Mouse (Mus musculus) left cerebral cortex, postnatal 14 days (tissue): ENCODE measurements around the gene Dcaf1. TPM values are rescaled to one million over a fixed set of nuclear protein-coding genes. Genes with fewer than 3 reads are reported as not detected.
A peak's percentile ranks its signal among the peaks of the same experiment; 100 is the strongest.

ENCODE experiments used
- DNase-seq, 2 experiments: peaks; one replicate each; pipeline ENCODE4 v3.0.0; 2021 to 2022; ENCODE audit warnings: low spot score in 2 of 2, mixed read lengths in 1 of 2
- intact Hi-C: fragments of 180-260 bp; cut with DNase I; formaldehyde crosslinking; loops from one replicate; pipeline ENCODE4 v1.15.1; 2025
- long read RNA-seq, 2 experiments: library from polyadenylated mRNA; stranded (forward); transcript quantifications; one replicate each; pipeline ENCODE4 v2.0.0; 2021
- total RNA-seq, 2 experiments: library from RNA; stranded (reverse); gene quantifications; 2 replicates each; pipeline ENCODE4 v1.2.3; 2021

The Dcaf1 gene
- total RNA-seq = 10 to 100 TPM; 24.4 to 24.9 TPM
- long read RNA-seq, experiment 1, partial matches to known transcripts = 5 of 7 reads
- long read RNA-seq, experiment 1, other reads (novel, unspliced or antisense) = 2 of 7 reads
- long read RNA-seq, experiment 2, partial matches to known transcripts = 4 of 9 reads
- long read RNA-seq, experiment 2, other reads (novel, unspliced or antisense) = 5 of 9 reads

DNA sequence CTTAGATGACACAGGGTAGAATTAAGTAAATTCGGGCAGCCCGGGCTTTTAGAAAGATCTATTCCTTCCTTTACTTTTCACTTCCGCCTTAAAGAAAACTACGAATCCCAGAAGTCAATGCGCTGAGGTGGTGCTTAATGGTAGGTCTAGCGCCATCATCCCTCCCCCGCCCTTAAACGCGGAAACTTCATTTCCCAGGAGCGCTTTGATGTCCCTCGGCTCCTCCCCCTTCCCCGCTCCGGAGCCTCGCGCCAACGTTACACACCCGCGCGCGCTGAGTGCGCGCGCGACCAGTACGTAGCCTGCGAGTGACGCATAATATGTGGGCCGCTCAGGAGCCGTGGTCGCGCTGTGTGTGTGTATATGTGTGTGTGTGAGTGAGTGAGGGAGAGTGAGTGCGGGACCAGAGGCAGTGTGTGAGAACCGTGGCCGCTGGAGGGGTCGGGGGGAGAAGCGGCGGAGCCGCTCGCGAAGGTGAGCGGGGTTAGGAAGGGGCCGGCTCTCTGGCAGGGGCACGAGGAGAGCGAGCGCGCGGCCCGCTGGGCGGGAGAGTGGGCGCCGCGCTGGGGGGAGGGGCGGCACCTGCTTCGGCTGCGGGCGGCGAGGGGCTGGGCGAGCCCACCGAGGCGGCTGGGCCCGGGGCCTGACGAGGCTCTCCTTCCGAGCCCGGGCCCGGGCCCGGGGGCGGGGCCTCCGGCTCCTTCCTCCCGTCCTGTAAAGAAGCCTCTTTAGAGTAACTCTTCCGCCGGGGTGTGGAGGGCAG, at the start of gene Dcaf1:
TSS of gene Dcaf1 (plus strand) at position 257 of the 763 bp plus-strand sequence.
- peak; percentile 93 to 97 for DNase-seq
- intact Hi-C loops = loop anchor here (5.0 kb wide), 1 partner anchor 134 kb away; the partner anchor contains the start of gene Tex264

DNA sequence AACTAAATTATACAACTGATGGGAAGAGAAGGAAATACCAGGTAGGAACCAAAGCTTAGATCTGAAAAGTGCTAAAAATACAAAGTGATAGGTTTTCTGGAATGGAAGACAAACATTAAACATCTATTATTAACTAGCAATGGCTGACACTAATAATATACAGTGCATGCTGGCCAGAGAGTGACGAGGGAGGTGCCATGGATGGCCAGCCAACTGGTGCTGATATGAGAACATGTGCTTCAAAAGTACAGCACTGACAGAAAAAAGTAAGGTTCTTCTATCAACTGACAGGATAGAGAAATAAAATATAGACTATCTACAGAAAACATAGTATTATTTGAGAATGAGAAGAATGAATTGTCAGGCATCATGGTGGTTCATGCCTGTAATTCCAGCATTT, 45.6 kb upstream of the Dcaf1 start:
- intact Hi-C loops = no loop called here
- DNase-seq = no peak

DNA sequence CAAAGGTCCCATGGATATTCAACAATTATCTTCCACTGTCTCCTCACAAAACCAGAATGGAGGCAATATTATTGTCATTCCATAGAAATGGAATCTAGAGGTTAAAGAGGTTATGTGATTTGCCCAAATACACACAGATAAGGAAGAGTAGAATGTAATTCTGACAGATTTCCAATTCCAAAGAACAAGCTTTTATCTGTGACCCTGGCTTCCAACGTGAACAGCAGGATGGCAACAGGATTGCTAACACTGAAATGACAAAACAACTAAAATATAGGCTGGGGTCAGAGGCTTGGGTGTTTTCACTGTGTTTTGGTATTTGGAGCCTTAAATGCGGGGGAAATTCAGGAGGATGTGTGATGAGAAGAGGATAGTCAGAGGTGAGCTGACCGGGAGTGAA, 44.3 kb upstream of the Dcaf1 start:
- DNase-seq = no peak

DNA sequence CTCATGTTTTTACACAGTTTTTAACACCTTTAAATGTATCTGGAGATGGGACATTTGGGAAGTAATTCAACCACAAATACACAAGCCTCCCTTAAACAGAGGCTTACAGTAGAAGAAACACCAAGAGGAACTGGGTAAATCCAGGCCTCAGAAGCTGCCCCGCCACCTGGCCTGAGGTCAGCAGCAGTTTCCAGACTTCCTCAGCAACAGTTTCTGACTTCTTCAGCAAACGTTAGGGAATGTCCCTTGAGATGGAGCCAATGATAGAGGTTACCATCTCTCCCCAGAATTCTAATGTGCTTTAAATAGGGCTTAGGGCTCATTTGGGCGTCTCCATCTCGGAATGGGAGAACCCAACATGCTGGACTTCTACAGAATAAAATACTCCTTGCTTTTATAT, 43.4 kb upstream of the Dcaf1 start:
- intact Hi-C loops = no loop called here
- no peak for DNase-seq

More for the DNA sequence above, 44.3 kb upstream of the Dcaf1 start:
- intact Hi-C loops = no loop called here

DNA sequence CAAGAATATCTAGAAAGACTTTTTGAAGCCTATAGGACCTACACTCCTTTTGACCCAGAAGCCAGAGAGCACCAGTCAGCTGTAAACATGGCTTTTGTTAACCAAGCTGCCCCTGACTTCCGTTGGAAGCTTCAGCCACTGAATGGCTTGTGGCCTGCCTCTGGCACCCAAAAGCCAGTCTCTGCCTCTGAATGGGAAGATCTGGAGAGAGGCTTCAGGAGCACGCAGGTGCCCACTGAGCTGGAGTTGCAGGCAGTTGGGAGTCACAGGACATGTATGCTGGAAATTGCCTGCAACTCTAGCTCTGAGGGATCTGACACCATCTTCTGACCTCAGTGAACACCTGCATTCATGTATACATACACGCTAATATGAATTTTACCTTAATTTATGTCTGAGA, 41.6 kb upstream of the Dcaf1 start:
- intact Hi-C loops = no loop called here

DNA sequence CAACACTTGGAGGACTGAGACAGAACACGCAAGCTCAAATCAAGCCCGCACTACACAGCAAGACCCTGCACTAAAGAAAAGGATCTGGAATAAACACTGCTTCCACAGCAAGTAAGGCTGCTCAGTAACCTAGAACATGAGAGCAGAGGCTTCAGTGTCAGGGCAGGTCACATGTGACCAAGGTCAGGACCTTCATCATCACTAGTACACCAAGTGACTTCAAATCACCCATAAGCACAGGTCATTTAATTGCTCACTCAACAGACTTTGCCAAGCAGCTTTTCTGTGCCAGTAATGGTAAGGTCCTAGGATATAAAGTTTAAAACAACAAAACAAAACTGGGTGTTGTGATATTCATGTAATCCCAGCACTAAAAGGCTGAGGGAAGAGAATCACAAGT, 38.1 kb upstream of the Dcaf1 start:
- intact Hi-C loops = no loop called here

More for the DNA sequence above, 41.6 kb upstream of the Dcaf1 start:
- DNase-seq = no peak

DNA sequence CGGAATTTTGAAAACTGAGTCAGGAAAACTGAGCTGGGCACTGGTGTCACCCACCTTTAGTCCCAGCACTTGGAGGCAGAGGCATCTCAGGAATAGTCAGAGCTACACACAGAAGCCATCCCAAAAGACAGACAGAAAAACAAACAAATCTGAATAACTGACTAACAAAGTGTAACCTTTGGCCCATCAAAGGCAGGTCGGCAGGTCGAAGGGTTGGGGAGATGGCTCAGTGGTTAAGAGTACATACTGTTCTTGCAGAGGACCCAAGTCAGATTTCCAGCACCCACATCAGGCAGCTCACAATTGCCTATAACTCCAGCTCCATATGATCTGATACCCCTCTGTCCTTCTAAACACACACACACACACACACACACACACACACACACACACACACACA, 36.5 kb upstream of the Dcaf1 start:
- intact Hi-C loops = no loop called here

More for the DNA sequence above, 38.1 kb upstream of the Dcaf1 start:
- DNase-seq = no peak

DNA sequence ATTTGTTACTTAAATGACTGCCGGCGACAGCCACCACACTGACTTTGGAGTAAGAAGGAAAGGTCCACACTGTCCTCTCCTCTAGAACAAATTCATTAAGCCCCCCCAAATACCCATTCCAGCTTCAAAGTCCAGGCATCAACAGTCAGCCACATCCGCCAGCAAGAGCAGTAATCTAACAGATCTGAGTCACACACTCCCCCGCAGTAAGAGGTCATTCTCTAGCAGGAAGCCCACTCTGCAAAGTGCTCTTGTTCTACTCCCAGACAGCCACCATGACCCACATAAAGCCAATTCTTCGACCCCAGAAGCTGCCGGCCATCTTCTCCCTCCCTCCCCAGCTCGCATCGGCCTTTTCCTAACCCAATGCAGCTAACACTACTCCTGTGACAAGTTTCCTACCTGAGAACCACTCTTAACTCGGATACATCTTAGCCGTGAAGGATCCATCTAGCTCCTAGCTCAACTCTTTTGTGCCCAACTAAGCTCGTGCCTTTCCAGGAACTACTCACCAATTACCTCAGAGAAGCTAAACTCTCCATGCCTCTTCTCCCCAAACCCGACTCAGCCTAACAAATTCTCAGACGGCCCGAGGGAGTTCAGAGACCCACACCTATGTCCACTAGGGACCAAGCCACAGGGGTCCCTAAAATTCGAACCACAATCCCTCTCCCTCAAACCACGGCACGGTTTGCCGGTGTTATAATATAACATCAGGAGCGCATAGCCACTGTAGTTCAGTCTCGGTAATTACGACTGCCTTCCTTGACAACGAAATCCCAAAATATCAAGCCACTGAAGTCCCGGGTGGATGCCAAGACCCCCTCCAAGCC, 33.5 kb upstream of the Dcaf1 start:
- peak; percentile 1 to 4 for DNase-seq
- intact Hi-C loops = no loop called here

More for the DNA sequence above, 36.5 kb upstream of the Dcaf1 start:
- DNase-seq = no peak

DNA sequence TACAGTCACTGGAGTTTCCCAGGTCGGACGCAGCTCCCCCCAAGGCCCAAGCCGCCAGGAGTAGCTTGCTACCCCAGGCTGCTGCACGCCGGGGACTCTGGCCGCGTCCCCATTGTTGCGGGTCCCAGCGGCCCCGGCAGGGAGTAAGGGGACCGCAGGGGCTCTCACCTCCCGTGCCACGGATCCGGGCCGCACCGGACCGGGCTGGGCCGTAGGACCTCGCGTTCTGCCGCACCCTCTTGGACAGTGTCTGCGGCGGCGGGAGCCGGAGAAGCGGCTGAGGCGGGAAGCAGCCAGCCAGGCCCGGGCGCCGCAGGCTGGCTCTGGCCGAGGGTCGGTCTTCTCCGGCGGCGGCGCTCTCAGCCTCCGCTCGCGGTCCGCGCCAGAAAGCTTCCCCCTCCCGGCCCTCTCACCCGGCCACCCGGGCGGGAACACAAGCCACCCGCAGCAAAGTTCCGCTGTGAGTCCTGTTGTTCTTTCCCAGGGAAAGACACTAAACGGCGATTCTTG, 32.8 kb upstream of the Dcaf1 start, which contains the start of gene Rad54l2:
TSS of gene Rad54l2 (minus strand) at position 383 of the 510 bp plus-strand sequence.
- intact Hi-C loops = no loop called here

DNA sequence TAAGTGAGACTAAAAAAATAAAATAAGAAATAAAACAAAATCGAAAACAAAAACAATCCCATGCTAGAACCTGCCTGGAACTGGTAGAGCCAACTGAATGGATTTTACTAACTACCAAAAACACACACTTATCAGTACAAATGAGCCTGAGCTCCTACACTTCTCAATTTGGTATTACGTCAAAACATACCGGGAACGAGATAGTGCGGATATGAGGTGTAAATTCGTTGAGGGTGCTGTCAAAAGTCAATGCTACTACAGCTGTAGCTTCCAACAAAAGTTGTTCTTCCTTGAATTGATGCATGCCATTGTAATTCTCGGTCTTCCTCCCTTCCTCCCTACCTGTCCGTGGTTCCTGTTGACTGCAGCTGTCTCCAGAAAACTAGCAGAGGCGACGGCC, 32.3 kb upstream of the Dcaf1 start:
- intact Hi-C loops = no loop called here

More for the DNA sequence above, 32.8 kb upstream of the Dcaf1 start, which contains the start of gene Rad54l2:
- DNase-seq = peak; percentile 64 to 85

DNA sequence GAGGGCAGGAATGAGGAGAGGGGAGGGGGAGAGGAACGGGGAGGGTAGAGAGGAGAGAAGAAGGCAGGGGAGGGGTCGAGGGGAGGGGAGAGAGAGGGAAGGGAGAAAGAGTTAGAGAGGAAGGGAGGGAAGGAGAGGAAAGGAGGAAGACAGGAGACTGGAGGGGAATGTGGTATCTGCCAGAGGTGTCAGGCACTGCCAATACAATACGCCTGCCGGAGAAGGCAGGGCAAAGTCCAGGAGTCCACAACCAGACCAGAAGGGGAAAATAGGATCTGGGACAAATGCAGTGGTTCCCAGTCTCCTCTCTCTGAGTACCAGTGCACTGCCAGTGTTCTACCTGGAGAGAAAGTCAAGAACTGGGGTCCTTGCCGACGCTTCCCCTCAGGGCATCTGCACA, 30.8 kb upstream of the Dcaf1 start:
- no peak for DNase-seq
- intact Hi-C loops = no loop called here

More for the DNA sequence above, 32.3 kb upstream of the Dcaf1 start:
- DNase-seq = no peak

DNA sequence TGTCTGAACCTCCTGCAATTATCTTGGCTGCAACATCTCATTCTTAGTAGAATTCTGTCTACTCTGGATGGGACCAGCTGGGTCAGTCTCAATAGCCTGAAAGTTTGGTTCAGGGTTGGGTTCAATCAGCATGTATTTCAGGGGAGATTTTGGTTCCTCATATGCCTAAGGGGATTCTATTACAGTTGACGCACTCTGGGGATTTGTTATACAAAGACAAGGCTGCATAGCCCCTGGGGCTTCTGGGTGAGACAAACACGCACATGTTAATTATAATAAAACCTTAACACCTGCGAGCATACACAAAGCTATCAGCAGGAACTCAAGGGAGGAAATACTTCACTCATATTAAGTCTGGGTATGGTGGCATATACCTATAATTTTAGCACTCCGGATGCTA, 15.2 kb upstream of the Dcaf1 start:
- no peak for DNase-seq
- intact Hi-C loops = no loop called here

DNA sequence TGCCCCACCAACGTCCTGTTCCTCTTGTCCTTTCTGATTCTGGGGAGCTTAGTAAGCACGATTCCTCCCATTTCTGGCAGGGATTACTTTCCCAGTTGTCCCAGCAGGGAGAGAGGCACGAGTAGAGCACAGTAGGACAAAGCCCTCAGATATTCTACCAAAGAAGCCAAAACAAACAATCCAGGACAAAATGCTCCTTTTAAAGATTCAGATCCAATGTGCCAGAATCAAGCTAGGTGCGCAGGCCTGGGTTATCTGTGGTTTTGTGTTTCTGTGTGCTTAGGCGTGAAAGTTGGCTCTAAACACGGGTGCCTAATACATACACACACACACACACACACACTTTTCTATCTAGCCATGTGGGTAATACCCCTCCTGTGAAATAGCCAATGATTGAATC, 3.5 kb upstream of the Dcaf1 start:
- DNase-seq = no peak
- intact Hi-C loops = no loop called here

DNA sequence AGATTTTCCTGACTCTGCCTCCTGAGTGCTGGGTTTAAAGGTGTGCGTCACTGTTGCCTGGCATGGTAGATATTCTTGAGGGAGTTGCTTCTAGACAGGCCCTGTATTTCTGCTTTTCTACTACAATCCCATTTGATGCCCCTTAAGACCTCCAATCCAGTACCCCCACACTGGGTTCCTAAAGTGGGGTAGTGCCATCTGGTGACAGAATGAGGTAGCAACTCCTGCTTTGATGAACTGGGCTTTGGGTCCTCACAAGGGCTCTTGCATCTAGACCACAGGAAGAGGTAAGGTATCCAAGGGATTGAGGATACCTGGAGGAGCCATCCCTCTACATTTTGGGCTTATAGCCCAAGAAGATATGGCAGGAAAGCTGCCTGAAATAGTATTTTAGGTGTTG, 2.5 kb upstream of the Dcaf1 start:
- intact Hi-C loops = no loop called here
- DNase-seq = peak in 1 of 2 experiments; percentile 15

DNA sequence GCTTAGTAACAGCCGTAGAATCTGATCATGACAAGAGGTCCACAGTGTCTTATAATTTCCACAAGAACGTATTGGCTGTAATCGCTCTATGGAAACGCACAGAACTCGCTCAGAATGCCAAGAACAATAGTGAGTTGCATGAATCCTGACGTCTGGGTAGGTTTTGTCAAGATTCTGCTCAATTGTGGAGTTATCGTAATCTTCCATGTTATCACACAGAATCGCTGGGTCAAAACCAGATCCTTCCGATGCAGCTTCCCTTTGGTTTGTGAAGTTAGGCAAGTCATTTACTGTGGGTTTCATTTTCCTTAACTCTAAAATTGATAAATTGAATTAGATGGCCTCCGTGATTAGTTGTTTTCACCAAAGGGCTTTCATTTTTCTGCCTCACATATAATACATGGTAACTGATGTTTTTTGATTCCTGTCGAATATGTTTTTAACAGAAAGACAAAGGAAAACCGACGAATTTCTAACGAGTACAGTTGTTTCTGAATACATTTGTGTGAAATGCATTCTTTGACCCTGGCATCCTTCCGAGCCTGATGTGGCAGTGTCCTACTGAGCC, 540 bp upstream of the Dcaf1 start:
- DNase-seq = peak in 1 of 2 experiments; percentile 4
- intact Hi-C loops = loop anchor here (5.0 kb wide), 1 partner anchor 134 kb away; the partner anchor contains the start of gene Tex264

DNA sequence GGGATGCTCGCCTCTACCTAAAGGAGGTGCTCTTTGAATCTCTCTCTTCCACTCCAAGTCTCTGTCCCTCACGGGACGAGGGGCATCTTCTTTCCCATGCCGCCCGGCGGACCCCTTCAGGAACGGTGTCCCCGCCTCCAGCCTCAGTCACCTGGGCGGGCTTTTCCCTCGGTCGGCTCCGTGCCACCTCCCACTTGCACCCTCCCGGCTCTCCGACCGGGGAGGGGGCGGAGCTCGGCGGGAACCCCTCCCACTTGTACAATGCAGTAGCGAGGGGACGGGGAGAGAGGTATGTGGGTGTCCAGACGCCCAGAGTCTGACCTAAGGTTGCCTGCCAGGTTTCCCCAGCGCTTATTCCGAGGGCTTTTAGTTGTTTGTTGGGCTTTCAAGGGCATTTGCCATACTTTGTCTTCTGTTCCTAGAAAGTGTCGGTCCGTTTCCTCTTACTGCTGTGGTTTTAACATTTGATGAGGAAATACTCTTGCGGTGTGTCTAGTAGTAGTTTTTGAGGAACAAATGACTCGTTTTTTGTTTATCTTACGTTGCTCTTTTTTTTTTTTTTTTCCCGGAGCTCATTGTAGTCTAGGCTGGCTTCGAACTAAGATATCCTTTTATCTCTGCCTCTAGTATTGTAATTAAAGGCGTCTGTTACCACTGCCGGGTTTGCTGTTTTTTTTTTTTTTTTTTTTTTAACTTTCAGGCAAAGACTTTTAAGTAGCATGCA, 869 bp downstream of the Dcaf1 start:
- intact Hi-C loops = loop anchor here (5.0 kb wide), 1 partner anchor 135 kb away; the partner anchor contains the start of gene Tex264
- DNase-seq = peak; percentile 59 to 75

DNA sequence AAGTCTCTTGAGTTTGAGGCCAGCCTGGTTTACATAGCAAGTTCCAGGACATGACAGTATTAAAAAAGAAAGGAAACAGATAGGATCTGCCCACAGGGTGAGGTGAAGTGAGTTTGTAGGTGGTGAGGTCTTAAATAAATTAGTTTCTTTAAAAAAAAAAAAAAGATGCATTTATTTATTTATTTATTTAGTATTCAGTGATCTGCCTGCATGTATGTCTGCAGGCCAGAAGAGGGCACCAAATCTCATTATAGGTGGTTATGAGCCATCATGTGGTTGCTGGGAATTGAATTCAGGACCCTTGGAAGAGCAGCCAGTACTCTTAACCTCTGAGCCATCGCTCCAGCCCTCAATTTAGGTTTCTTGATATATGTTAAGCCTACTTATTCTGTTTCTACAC, 18.9 kb downstream of the Dcaf1 start:
- intact Hi-C loops = no loop called here
- DNase-seq = no peak

DNA sequence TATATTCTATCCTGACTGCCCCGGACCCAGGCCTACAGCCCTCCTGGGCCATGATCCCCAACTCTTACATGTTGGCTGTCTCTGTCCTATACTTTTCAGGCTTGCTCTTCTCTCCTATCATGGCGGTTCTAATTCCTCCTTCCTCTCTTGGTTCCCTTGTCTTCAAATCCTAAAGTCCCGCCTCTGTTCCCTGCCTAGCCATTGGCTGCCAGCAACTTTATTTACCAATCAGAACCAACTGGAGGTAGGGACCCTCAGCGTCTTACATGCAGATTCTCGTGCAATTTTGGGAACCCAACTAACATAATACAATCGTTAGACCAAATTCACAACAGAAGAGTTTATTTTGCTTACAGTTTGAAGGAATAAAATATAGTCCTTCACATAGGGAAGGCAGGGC, 21.1 kb downstream of the Dcaf1 start:
- intact Hi-C loops = no loop called here
- no peak for DNase-seq

DNA sequence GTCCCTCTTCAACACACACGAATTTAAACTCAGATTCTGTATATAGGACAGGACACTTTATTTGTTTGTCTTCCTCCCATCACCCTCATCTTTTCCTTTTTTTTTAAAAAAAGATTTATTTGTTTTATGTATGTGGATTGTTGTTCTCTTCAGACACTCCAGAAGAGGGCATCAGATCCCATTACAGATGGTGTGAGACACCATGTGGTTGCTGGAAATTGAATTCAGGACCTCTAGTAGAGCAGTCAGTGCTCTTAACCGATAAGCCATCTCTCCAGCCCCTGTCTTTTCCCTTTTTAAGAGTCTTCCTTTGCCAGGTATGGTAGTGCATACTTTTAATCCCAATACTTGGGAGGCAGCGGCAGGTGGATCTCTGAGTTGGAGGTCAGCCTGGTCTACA, 35.0 kb downstream of the Dcaf1 start:
- DNase-seq = no peak
- intact Hi-C loops = no loop called here
